Mouse (Mus musculus) liver, postnatal 0 days (tissue): ENCODE data around the gene Ffar1. TPM values are rescaled to one million over a fixed set of nuclear protein-coding genes. Genes with fewer than 3 reads are reported as not detected.
A peak's percentile ranks its signal among the peaks of the same experiment; 100 is the strongest.

Experiments used
- ATAC-seq: fragments of 200-750 bp; cut with Nextera tagmentation; 2 replicates; pipeline ENCODE4 v1.8.0; 2017; ENCODE audit warnings: mild to moderate bottlenecking, moderate library complexity
- DNase-seq: peaks from one replicate; pipeline ENCODE4 v3.0.0-alpha.2; 2016
- H3K27ac ChIP-seq: fragments of 300-500 bp; sonication (generic); 2 replicates; pipeline ENCODE4 v1.5.1; 2014; ENCODE audit warnings: antibody characterized with exemption, moderate library complexity, mild to moderate bottlenecking, low read depth
- H3K27me3 ChIP-seq: fragments of 300-500 bp; sonication (generic); 2 replicates; pipeline ENCODE4 v1.6.1; 2014; ENCODE audit warnings: low read length, control low read depth, mixed read lengths; ENCODE audit not compliant: insufficient read depth
- H3K36me3 ChIP-seq: fragments of 300-500 bp; sonication (generic); replicated peaks from 2 replicates; pipeline ENCODE4 v1.6.1; 2014; ENCODE audit warnings: mild to moderate bottlenecking, control low read depth, low read length, moderate library complexity, mixed read lengths; ENCODE audit not compliant: insufficient read depth
- H3K4me1 ChIP-seq: fragments of 300-500 bp; sonication (generic); 2 replicates; pipeline ENCODE4 v1.6.1; 2014; ENCODE audit warnings: antibody characterized with exemption, mild to moderate bottlenecking, control low read depth; ENCODE audit not compliant: insufficient read depth
- H3K4me2 ChIP-seq: fragments of 300-500 bp; sonication (generic); 2 replicates; pipeline ENCODE4 v1.6.1; 2014; ENCODE audit warnings: low read depth, mild to moderate bottlenecking, low read length, moderate library complexity, mixed read lengths
- H3K4me3 ChIP-seq: fragments of 300-500 bp; sonication (generic); 2 replicates; pipeline ENCODE4 v1.5.1; 2014; ENCODE audit warnings: low read depth, low read length
- H3K9ac ChIP-seq: fragments of 300-500 bp; sonication (generic); replicated peaks from 2 replicates; pipeline ENCODE4 v1.6.1; 2014; ENCODE audit warnings: mild to moderate bottlenecking, moderate library complexity
- H3K9me3 ChIP-seq: fragments of 300-500 bp; sonication (generic); 2 replicates; pipeline ENCODE4 v1.6.1; 2016; ENCODE audit warnings: mild to moderate bottlenecking, control low read depth, low read length, mixed read lengths
- CTCF ChIP-seq: sonication (generic); IDR thresholded peaks from 2 replicates; pipeline ENCODE4 v1.5.1; 2016; ENCODE audit warnings: antibody characterized with exemption, low read depth
- EP300 ChIP-seq: IDR thresholded peaks from 2 replicates; pipeline ENCODE4 v1.6.1; 2016; ENCODE audit warnings: antibody characterized with exemption, low read depth, mild to moderate bottlenecking
- WGBS: fragments of 180-500 bp; shearing (Covaris S2); extraction: QIAGEN DNeasy Blood & Tissue Kit; methylation state at CpG from one replicate; pipeline ENCODE4 v1.1.7; 2014; ENCODE audit not compliant: insufficient replicate concordance; 5-methylcytosine and 5-hydroxymethylcytosine counted together
- polyA plus RNA-seq: library from polyadenylated mRNA; unstranded; fragments of >200 nt; fragmentation: Nextera tagmentation; extraction: Ambion mirVana; gene quantifications from 2 replicates; pipeline ENCODE4 v1.2.1, GENCODE M21; 2015

Ffar1 gene
- polyA plus RNA-seq, 1 experiment from 2014 or later, result 0.06 TPM

- Histone ChIP-seq H3K9ac (no peak overlapping the region), H3K4me3 (no peak overlapping the region), H3K9me3 (no peaks in the 10 kb centered on the region), H3K27me3 (no peaks in the 10 kb centered on the region), H3K4me1 (0 out of 2 replicates have a peak, but pooled peaks cover 3% of the 10 kb centered on the region), H3K27ac (no peak overlapping the region), H3K36me3 (no peaks in the 10 kb centered on the region), H3K4me2 (no peak overlapping the region; the same call in 1 of the 2 replicates)
- TF ChIP-seq EP300 (no peak), CTCF (peak; percentile 94)
- peak; percentile 85 for DNase-seq
- peak; percentile 75 for ATAC-seq
These were observed 2.1 kb downstream of the Ffar1 start for GRCm38 (mm10) chr7:30859290-30859634.

- H3K36me3 ChIP-seq, result no peaks in the 10 kb centered on the region
- DNase-seq, result no peak
- no peak overlapping the region for H3K4me2 ChIP-seq
- H3K9me3 ChIP-seq, result no peaks in the 10 kb centered on the region
- WGBS, result 70% methylated on average over 1 of the region's 1 CpGs
- no peak for ATAC-seq
- no peak overlapping the region for H3K9ac ChIP-seq
- H3K27me3 ChIP-seq, result no peaks in the 10 kb centered on the region
- H3K4me3 ChIP-seq, result no peak overlapping the region
- H3K4me1 ChIP-seq, result 0 out of 2 replicates have a peak, but pooled peaks cover 3% of the 10 kb centered on the region
- TF ChIP-seq EP300 (no peak), CTCF (no peak)
- no peak overlapping the region for H3K27ac ChIP-seq
These were observed 3.6 kb downstream of the Ffar1 start for GRCm38 (mm10) chr7:30857746-30858145.

- H3K9me3 ChIP-seq, result no peaks in the 10 kb centered on the region
- no peak for ATAC-seq
These were observed 5.3 kb downstream of the Ffar1 start, which contains the start of gene Ffar3 for GRCm38 (mm10) chr7:30856078-30856477. TSS of gene Ffar3 (minus strand) at chr7:30856178.

GRCm38 (mm10) chr7:30851421-30851820, 9.9 kb downstream of the Ffar1 start:
- ATAC-seq, result no peak
- WGBS, result 76% methylated on average over 1 of the region's 1 CpGs
- DNase-seq, result no peak
- no peak overlapping the region for H3K4me3 ChIP-seq
- no peaks in the 10 kb centered on the region for H3K27me3 ChIP-seq
- no peak for TF ChIP-seq CTCF
- no peak for TF ChIP-seq EP300
- no peaks in the 10 kb centered on the region for H3K9me3 ChIP-seq
- H3K9ac ChIP-seq, result no peak overlapping the region
- H3K36me3 ChIP-seq, result no peaks in the 10 kb centered on the region
- no peak overlapping the region for H3K27ac ChIP-seq
- H3K4me2 ChIP-seq, result no peak overlapping the region
- H3K4me1 ChIP-seq, result no peaks in the 10 kb centered on the region

More at GRCm38 (mm10) chr7:30856078-30856477, 5.3 kb downstream of the Ffar1 start, which contains the start of gene Ffar3:
- Histone ChIP-seq H3K9ac (no peak within 1 kb of the TSS), H3K4me1 (0 out of 2 replicates have a peak, but pooled peaks cover 3% of the 10 kb centered on the region), H3K27me3 (no peaks in the 10 kb centered on the region), H3K4me3 (no peak within 1 kb of the TSS), H3K36me3 (no peaks in the 10 kb centered on the region), H3K27ac (no peak within 1 kb of the TSS), H3K4me2 (no peak within 1 kb of the TSS)
- 67% methylated on average over 6 of the region's 6 CpGs for WGBS
- no peak for TF ChIP-seq EP300
- DNase-seq, result no peak

GRCm38 (mm10) chr7:30847934-30848333, 13.4 kb downstream of the Ffar1 start:
- H3K27ac ChIP-seq, result no peak overlapping the region
- no peak overlapping the region for H3K9ac ChIP-seq
- no peak for TF ChIP-seq CTCF
- no peak for TF ChIP-seq EP300
- H3K27me3 ChIP-seq, result no peaks in the 10 kb centered on the region
- ATAC-seq (no peak), DNase-seq (no peak)
- no peak overlapping the region for H3K4me2 ChIP-seq
- no peaks in the 10 kb centered on the region for H3K9me3 ChIP-seq
- WGBS, result 73% methylated on average over 6 of the region's 6 CpGs
- no peak overlapping the region for H3K4me3 ChIP-seq
- H3K36me3 ChIP-seq, result no peaks in the 10 kb centered on the region
- H3K4me1 ChIP-seq, result 0 out of 2 replicates have a peak, but pooled peaks cover 3% of the 10 kb centered on the region

- DNase-seq, result no peak
- 70% methylated on average over 5 of the region's 5 CpGs for WGBS
- ATAC-seq, result no peak
- no peak overlapping the region for H3K27ac ChIP-seq
- H3K9ac ChIP-seq, result no peak overlapping the region
- no peak for TF ChIP-seq CTCF
- no peak for TF ChIP-seq EP300
- H3K27me3 ChIP-seq, result no peaks in the 10 kb centered on the region
- no peak overlapping the region for H3K4me3 ChIP-seq
- H3K36me3 ChIP-seq, result no peaks in the 10 kb centered on the region
- no peaks in the 10 kb centered on the region for H3K9me3 ChIP-seq
- H3K4me1 ChIP-seq, result 0 out of 2 replicates have a peak, but pooled peaks cover 3% of the 10 kb centered on the region
- no peak overlapping the region for H3K4me2 ChIP-seq
These were observed 14.0 kb downstream of the Ffar1 start for GRCm38 (mm10) chr7:30847386-30847785.
